Mouse (Mus musculus) forebrain, embryonic 11.5 days (tissue): ENCODE measurements around the gene Tmem108. TPM values are rescaled to one million over a fixed set of nuclear protein-coding genes. Genes with fewer than 3 reads are reported as not detected.

ENCODE experiments used
- ATAC-seq: fragments of 200-750 bp; cut with Nextera tagmentation; replicated peaks from 2 replicates; pipeline ENCODE4 v1.8.0; 2017; ENCODE audit warnings: moderate TSS enrichment; ENCODE audit not compliant: low FRiP score
- DNase-seq: peaks from one replicate; pipeline ENCODE4 v3.0.0-alpha.2; 2017; ENCODE audit warnings: low spot score
- H3K27ac ChIP-seq: fragments of 300-500 bp; sonication (generic); 2 replicates; pipeline ENCODE4 v1.5.1; 2014; ENCODE audit warnings: low read depth, low read length
- H3K27me3 ChIP-seq: fragments of 300-500 bp; sonication (generic); 2 replicates; pipeline ENCODE4 v1.6.1; 2014; ENCODE audit warnings: mild to moderate bottlenecking, low read length, mixed read lengths; ENCODE audit not compliant: control insufficient read depth, insufficient read depth
- H3K36me3 ChIP-seq: fragments of 300-500 bp; sonication (generic); 2 replicates; pipeline ENCODE4 v1.6.1; 2014; ENCODE audit warnings: mild to moderate bottlenecking, low read length, moderate library complexity, mixed read lengths; ENCODE audit not compliant: control insufficient read depth, insufficient read depth
- H3K4me1 ChIP-seq: fragments of 300-500 bp; sonication (generic); replicated peaks from 2 replicates; pipeline ENCODE4 v1.6.1; 2014; ENCODE audit warnings: low read length, mixed read lengths; ENCODE audit not compliant: control insufficient read depth, insufficient read depth
- H3K4me2 ChIP-seq: fragments of 300-500 bp; sonication (generic); 2 replicates; pipeline ENCODE4 v1.6.1; 2014; ENCODE audit warnings: low read depth, mild to moderate bottlenecking, low read length, moderate library complexity, mixed read lengths; ENCODE audit not compliant: severe bottlenecking
- H3K4me3 ChIP-seq: fragments of 300-500 bp; sonication (generic); 2 replicates; pipeline ENCODE4 v1.5.1; 2014; ENCODE audit warnings: low read depth, low read length
- H3K9ac ChIP-seq: fragments of 300-500 bp; sonication (generic); 2 replicates; pipeline ENCODE4 v1.6.1; 2014; ENCODE audit warnings: low read length
- H3K9me3 ChIP-seq: fragments of 300-500 bp; sonication (generic); 2 replicates; pipeline ENCODE4 v1.6.1; 2016; ENCODE audit warnings: low read length, mixed read lengths; ENCODE audit not compliant: control insufficient read depth
- WGBS: fragments of 180-500 bp; shearing (Covaris S2); extraction: QIAGEN DNeasy Blood & Tissue Kit; methylation state at CpG from one replicate; pipeline ENCODE4 v1.1.7; 2014; 5-methylcytosine and 5-hydroxymethylcytosine counted together
- polyA plus RNA-seq: library from polyadenylated mRNA; unstranded; fragments of >200 nt; fragmentation: Nextera tagmentation; extraction: Ambion mirVana; gene quantifications from 2 replicates; pipeline ENCODE4 v1.2.1, GENCODE M21; 2014

Gene Tmem108
- polyA plus RNA-seq, 1 experiment from 2014 or later, result 27.2 TPM

- H3K4me1 ChIP-seq, result peaks cover 18% of the 10 kb centered on the region; the same call in 1 of the 2 replicates
- 89% methylated on average over 3 of the region's 3 CpGs for WGBS
- peaks cover 40% of the 10 kb centered on the region for H3K27me3 ChIP-seq
These were observed 213.0 kb downstream of the Tmem108 start for GRCm38 (mm10) chr9:103548606-103549005.

GRCm38 (mm10) chr9:103546695-103547645 lies 214.7 kb downstream of the Tmem108 start:
- no peak overlapping the region for H3K4me2 ChIP-seq
- H3K9me3 ChIP-seq, result no peaks in the 10 kb centered on the region
- no peak overlapping the region for H3K9ac ChIP-seq
- H3K27ac ChIP-seq, result peak overlapping the region; percentile 1; the same call in 1 of the 2 replicates
- H3K36me3 ChIP-seq, result no peaks in the 10 kb centered on the region
- no peak; the same call in 1 of the 2 replicates for ATAC-seq
- 38% methylated on average over 22 of the region's 22 CpGs for WGBS
- peaks cover 18% of the 10 kb centered on the region; the same call in 1 of the 2 replicates for H3K4me1 ChIP-seq
- H3K4me3 ChIP-seq, result no peak overlapping the region
- peaks cover 28% of the 10 kb centered on the region for H3K27me3 ChIP-seq
- no peak for DNase-seq

More at GRCm38 (mm10) chr9:103548606-103549005, 213.0 kb downstream of the Tmem108 start:
- no peak overlapping the region for H3K9ac ChIP-seq
- H3K36me3 ChIP-seq, result no peaks in the 10 kb centered on the region
- DNase-seq (no peak), ATAC-seq (no peak)
- no peaks in the 10 kb centered on the region for H3K9me3 ChIP-seq
- H3K27ac ChIP-seq, result no peak overlapping the region
- no peak overlapping the region for H3K4me3 ChIP-seq
- H3K4me2 ChIP-seq, result no peak overlapping the region

- 86% methylated on average over 4 of the region's 4 CpGs for WGBS
- Histone ChIP-seq H3K9me3 (no peaks in the 10 kb centered on the region), H3K4me3 (no peak overlapping the region), H3K27ac (no peak overlapping the region), H3K36me3 (no peaks in the 10 kb centered on the region), H3K27me3 (peaks cover 24% of the 10 kb centered on the region), H3K4me2 (no peak overlapping the region), H3K4me1 (peaks cover 8% of the 10 kb centered on the region; the same call in 1 of the 2 replicates), H3K9ac (no peak overlapping the region)
- ATAC-seq (no peak), DNase-seq (no peak)
These were observed 215.9 kb downstream of the Tmem108 start for GRCm38 (mm10) chr9:103545729-103546128.

- WGBS, result 58% methylated on average over 4 of the region's 4 CpGs
- Histone ChIP-seq H3K4me1 (peaks cover 6% of the 10 kb centered on the region; the same call in 1 of the 2 replicates), H3K27me3 (peaks cover 24% of the 10 kb centered on the region)
These were observed 216.4 kb downstream of the Tmem108 start for GRCm38 (mm10) chr9:103545271-103545670.

GRCm38 (mm10) chr9:103544599-103544998 lies 217.0 kb downstream of the Tmem108 start:
- DNase-seq (no peak), ATAC-seq (no peak)
- no peak overlapping the region for H3K4me2 ChIP-seq
- 77% methylated on average over 1 of the region's 1 CpGs for WGBS
- H3K27ac ChIP-seq, result no peak overlapping the region
- no peak overlapping the region for H3K4me3 ChIP-seq
- H3K4me1 ChIP-seq, result peaks cover 6% of the 10 kb centered on the region; the same call in 1 of the 2 replicates
- H3K9me3 ChIP-seq, result no peaks in the 10 kb centered on the region
- no peaks in the 10 kb centered on the region for H3K36me3 ChIP-seq
- peaks cover 20% of the 10 kb centered on the region for H3K27me3 ChIP-seq
- H3K9ac ChIP-seq, result no peak overlapping the region

More at GRCm38 (mm10) chr9:103545271-103545670, 216.4 kb downstream of the Tmem108 start:
- Histone ChIP-seq H3K36me3 (no peaks in the 10 kb centered on the region), H3K9me3 (no peaks in the 10 kb centered on the region), H3K27ac (no peak overlapping the region), H3K4me2 (no peak overlapping the region), H3K9ac (no peak overlapping the region), H3K4me3 (no peak overlapping the region)
- ATAC-seq, result no peak
- DNase-seq, result no peak

- Histone ChIP-seq H3K9me3 (no peaks in the 10 kb centered on the region), H3K4me2 (no peak overlapping the region), H3K27me3 (no peaks in the 10 kb centered on the region; the same call in 1 of the 2 replicates), H3K4me1 (0 out of 2 replicates have a peak, but pooled peaks cover 4% of the 10 kb centered on the region), H3K4me3 (no peak overlapping the region), H3K9ac (no peak overlapping the region), H3K27ac (no peak overlapping the region), H3K36me3 (no peaks in the 10 kb centered on the region)
- ATAC-seq, result no peak
- DNase-seq, result no peak
- 77% methylated on average over 8 of the region's 8 CpGs for WGBS
These were observed 221.1 kb downstream of the Tmem108 start for GRCm38 (mm10) chr9:103540518-103540917.

- ATAC-seq, result 0 out of 2 replicates have a peak, but pooled peaks have one; percentile 65
- Histone ChIP-seq H3K9ac (no peak overlapping the region), H3K4me1 (0 out of 2 replicates have a peak, but pooled peaks cover 6% of the 10 kb centered on the region), H3K27me3 (no peaks in the 10 kb centered on the region; the same call in 1 of the 2 replicates), H3K27ac (no peak overlapping the region), H3K4me3 (no peak overlapping the region), H3K4me2 (no peak overlapping the region), H3K36me3 (no peaks in the 10 kb centered on the region), H3K9me3 (no peaks in the 10 kb centered on the region)
- DNase-seq, result no peak
- WGBS, result 34% methylated on average over 8 of the region's 8 CpGs
These were observed 223.4 kb downstream of the Tmem108 start for GRCm38 (mm10) chr9:103538047-103538816.

GRCm38 (mm10) chr9:103536059-103536634 lies 225.5 kb downstream of the Tmem108 start:
- H3K4me2 ChIP-seq, result no peak overlapping the region
- H3K27me3 ChIP-seq, result no peaks in the 10 kb centered on the region
- WGBS, result 89% methylated on average over 6 of the region's 6 CpGs
- H3K9me3 ChIP-seq, result no peaks in the 10 kb centered on the region
- no peak for DNase-seq
- no peak overlapping the region for H3K4me3 ChIP-seq
- no peaks in the 10 kb centered on the region for H3K36me3 ChIP-seq
- 0 out of 2 replicates have a peak, but pooled peaks cover 6% of the 10 kb centered on the region for H3K4me1 ChIP-seq
- no peak overlapping the region for H3K27ac ChIP-seq
- no peak overlapping the region for H3K9ac ChIP-seq
- ATAC-seq, result no peak
